Mouse (Mus musculus) testis, adult 2 months (tissue): ENCODE measurements at regions not wholly inside any gene's neighbourhood (a gene's known extent, or its start where the extent isn't known, plus 50 kb on each side); places are given as distances from the start of the nearest gene placed in this dataset.

ENCODE experiments used
- H3K27ac ChIP-seq: fragments of 200-500 bp; 2 replicates; pipeline ENCODE4 v1.5.1; 2012; ENCODE audit warnings: low read depth, low read length; ENCODE audit not compliant: control insufficient read depth, insufficient read depth
- H3K27me3 ChIP-seq: fragments of 200-500 bp; 2 replicates; pipeline ENCODE4 v1.6.1; 2012; ENCODE audit warnings: mild to moderate bottlenecking, low read length, moderate library complexity; ENCODE audit not compliant: control insufficient read depth, insufficient read depth
- H3K36me3 ChIP-seq: fragments of 200-500 bp; 2 replicates; pipeline ENCODE4 v1.6.1; 2012; ENCODE audit warnings: mild to moderate bottlenecking, low read length; ENCODE audit not compliant: control insufficient read depth, insufficient read depth
- H3K4me1 ChIP-seq: fragments of 200-500 bp; 2 replicates; pipeline ENCODE4 v1.6.1; 2012; ENCODE audit warnings: low read length; ENCODE audit not compliant: control insufficient read depth, insufficient read depth
- H3K4me3 ChIP-seq: fragments of 200-500 bp; 2 replicates; pipeline ENCODE4 v1.5.1; 2012; ENCODE audit warnings: low read depth, mild to moderate bottlenecking, low read length, moderate library complexity, mixed read lengths; ENCODE audit not compliant: control insufficient read depth
- CTCF ChIP-seq: fragments of 200-500 bp; IDR thresholded peaks from 2 replicates; pipeline ENCODE4 v1.5.1; 2012; ENCODE audit warnings: low read depth, mild to moderate bottlenecking, inconsistent platforms, low read length, moderate library complexity; ENCODE audit not compliant: control insufficient read depth, insufficient read depth, insufficient replicate concordance
- POLR2A ChIP-seq: fragments of 200-500 bp; IDR thresholded peaks from 2 replicates; pipeline ENCODE4 v1.6.1; 2012; ENCODE audit warnings: low read depth, mild to moderate bottlenecking, inconsistent platforms, low read length, moderate library complexity; ENCODE audit not compliant: control insufficient read depth

GRCm38 (mm10) chr6:5663433-5664175, 61.8 kb upstream of the Dync1i1 start:
- Histone ChIP-seq H3K27me3 (no peaks in the 10 kb centered on the region), H3K4me3 (no peak overlapping the region), H3K36me3 (no peaks in the 10 kb centered on the region), H3K27ac (no peak overlapping the region), H3K4me1 (no peaks in the 10 kb centered on the region)
- TF ChIP-seq CTCF, result no peak
- TF ChIP-seq POLR2A, result no peak

- H3K4me3 ChIP-seq, result no peak overlapping the region
- no peaks in the 10 kb centered on the region for H3K27me3 ChIP-seq
- H3K4me1 ChIP-seq, result peaks cover 2% of the 10 kb centered on the region; the same call in 1 of the 2 replicates
- no peak overlapping the region for H3K27ac ChIP-seq
- H3K36me3 ChIP-seq, result no peaks in the 10 kb centered on the region
- TF ChIP-seq CTCF (peak; percentile 82), POLR2A (no peak)
Observed at GRCm38 (mm10) chr6:5645150-5645732, 80.2 kb upstream of the Dync1i1 start.

- no peak overlapping the region for H3K27ac ChIP-seq
- H3K27me3 ChIP-seq, result no peaks in the 10 kb centered on the region
- no peaks in the 10 kb centered on the region for H3K4me1 ChIP-seq
- no peaks in the 10 kb centered on the region for H3K36me3 ChIP-seq
- TF ChIP-seq POLR2A (no peak), CTCF (no peak)
- no peak overlapping the region for H3K4me3 ChIP-seq
Observed at GRCm38 (mm10) chr6:5634222-5634621, 91.2 kb upstream of the Dync1i1 start.

GRCm38 (mm10) chr6:5633036-5633708, 92.3 kb upstream of the Dync1i1 start:
- no peaks in the 10 kb centered on the region for H3K4me1 ChIP-seq
- H3K27ac ChIP-seq, result no peak overlapping the region
- H3K36me3 ChIP-seq, result no peaks in the 10 kb centered on the region
- H3K4me3 ChIP-seq, result no peak overlapping the region
- H3K27me3 ChIP-seq, result no peaks in the 10 kb centered on the region
- TF ChIP-seq CTCF (peak; percentile 51; the same call in 1 of the 2 replicates), POLR2A (no peak)

- Histone ChIP-seq H3K36me3 (no peaks in the 10 kb centered on the region), H3K4me1 (no peaks in the 10 kb centered on the region), H3K27me3 (no peaks in the 10 kb centered on the region), H3K27ac (no peak overlapping the region), H3K4me3 (no peak overlapping the region)
- TF ChIP-seq CTCF (no peak), POLR2A (no peak)
Observed at GRCm38 (mm10) chr6:5624085-5624484, 101.4 kb upstream of the Dync1i1 start.

GRCm38 (mm10) chr6:5621582-5621981, 103.9 kb upstream of the Dync1i1 start:
- Histone ChIP-seq H3K27ac (no peak overlapping the region), H3K4me3 (no peak overlapping the region), H3K36me3 (no peaks in the 10 kb centered on the region), H3K27me3 (no peaks in the 10 kb centered on the region), H3K4me1 (no peaks in the 10 kb centered on the region)
- no peak for TF ChIP-seq POLR2A
- TF ChIP-seq CTCF, result no peak

GRCm38 (mm10) chr6:5594011-5594410, 97.9 kb upstream of the Pdk4 start:
- no peaks in the 10 kb centered on the region for H3K36me3 ChIP-seq
- no peak overlapping the region for H3K27ac ChIP-seq
- no peak overlapping the region for H3K4me3 ChIP-seq
- TF ChIP-seq POLR2A (no peak), CTCF (no peak)
- H3K27me3 ChIP-seq, result no peaks in the 10 kb centered on the region
- no peaks in the 10 kb centered on the region for H3K4me1 ChIP-seq
